Mouse (Mus musculus) Muller cell, postnatal 12 days (primary cell): ENCODE data around the gene Vill.

ENCODE experiments used
- DNase-seq: peaks from one replicate; pipeline ENCODE4 v3.0.0-alpha.2; 2015; ENCODE audit errors: inconsistent ontology term

The Vill gene

GRCm38 (mm10) chr9:119080040-119080675, 27.6 kb downstream of the Vill start:
- DNase-seq = no peak

- no peak for DNase-seq
Measured at GRCm38 (mm10) chr9:119082039-119082438, 29.5 kb downstream of the Vill start.

- DNase-seq = no peak
Measured at GRCm38 (mm10) chr9:119082656-119083430, 30.3 kb downstream of the Vill start.

GRCm38 (mm10) chr9:119083966-119084365, 31.4 kb downstream of the Vill start:
- DNase-seq = no peak

DNA sequence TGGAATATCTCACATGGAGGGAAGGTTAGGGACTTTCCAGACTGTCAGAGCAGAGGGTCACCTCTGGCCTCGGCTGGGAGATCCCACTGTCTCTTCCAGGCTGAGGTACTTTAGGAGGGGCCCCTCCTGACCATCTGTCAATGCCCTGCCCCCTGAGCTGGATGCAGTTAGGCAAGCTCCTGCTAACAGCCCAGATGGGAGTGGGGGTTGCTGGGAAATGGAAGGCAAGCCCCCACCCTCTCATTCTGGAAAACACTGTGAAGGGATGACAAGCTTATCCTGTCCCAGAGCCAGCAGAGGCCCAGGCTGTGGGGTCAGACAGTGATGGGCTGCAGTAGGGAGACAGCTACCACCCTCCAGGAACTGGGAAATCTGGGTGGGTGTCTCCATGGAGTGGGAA, 33.9 kb downstream of the Vill start:
- DNase-seq = no peak

DNA sequence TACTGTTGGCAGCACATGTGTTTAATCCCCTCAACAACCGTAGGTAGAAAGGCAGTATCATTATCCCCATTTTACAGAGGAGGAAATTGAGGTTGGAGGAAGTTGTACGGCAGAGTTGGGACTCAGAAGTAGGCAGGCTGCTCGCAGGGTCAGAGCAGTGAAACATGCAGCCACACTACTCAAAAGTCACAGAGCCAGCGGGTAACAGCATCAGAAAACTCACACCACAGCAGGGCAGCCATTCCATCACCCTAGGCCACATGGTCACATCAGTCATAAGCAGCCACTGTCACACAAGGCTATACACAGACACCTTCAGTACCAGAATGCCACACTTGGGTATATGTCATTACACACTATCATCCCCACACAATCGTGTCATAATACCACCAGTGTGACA, 34.7 kb downstream of the Vill start:
- DNase-seq = no peak

GRCm38 (mm10) chr9:119088148-119088801, 35.7 kb downstream of the Vill start:
- peak; percentile 95 for DNase-seq

- peak; percentile 69 for DNase-seq
Measured at GRCm38 (mm10) chr9:119089437-119089836, 36.9 kb downstream of the Vill start.

- no peak for DNase-seq
Measured at GRCm38 (mm10) chr9:119090462-119090861, 37.9 kb downstream of the Vill start.

- peak; percentile 69 for DNase-seq
Measured at GRCm38 (mm10) chr9:119091581-119092310, 39.2 kb downstream of the Vill start.

DNA sequence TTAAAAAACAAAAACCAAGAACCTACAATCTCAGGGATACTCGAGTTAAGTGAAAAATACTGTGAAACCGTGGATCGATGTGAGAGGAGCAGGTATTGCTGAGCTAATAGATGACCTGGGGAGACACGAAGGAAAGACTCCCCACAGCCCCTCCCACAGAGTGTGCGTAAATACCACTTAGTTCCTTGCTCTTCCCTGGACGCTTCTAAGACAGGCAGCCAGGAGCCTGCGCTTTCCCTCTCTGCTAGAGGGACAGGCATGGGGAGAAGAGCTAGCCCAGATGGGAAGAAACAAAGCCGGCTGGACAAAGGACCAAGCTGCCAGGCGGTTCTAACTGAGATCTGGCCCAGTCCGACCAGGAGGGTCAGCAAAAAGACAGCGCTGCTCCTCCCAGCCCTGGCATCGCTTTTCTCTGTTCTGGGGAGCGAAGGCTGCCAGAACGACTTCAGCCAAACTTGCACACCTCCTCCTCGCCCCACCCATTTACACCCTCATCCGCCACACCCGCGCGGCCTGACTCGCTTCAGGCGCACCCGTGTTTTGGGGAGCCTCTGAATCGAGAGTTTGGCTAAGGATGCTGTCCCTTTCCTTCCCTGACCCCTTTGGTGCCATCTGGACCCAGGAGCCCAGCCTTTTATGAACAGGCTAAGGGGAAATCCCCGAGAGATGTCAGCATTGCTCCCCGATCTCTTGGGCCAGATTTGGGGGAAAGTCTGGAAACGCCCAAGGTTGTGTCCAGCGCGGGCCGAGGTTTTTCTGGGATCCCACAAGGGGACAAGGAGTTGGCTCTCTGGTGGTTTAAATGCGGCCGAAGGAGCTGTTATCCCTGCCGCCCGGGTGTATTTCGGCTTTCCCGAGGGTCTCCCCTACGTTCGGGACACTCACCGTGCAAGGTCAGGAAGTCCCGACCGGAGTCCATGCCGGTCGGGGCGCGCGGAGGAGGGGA, 40.2 kb downstream of the Vill start:
- DNase-seq = no peak

DNA sequence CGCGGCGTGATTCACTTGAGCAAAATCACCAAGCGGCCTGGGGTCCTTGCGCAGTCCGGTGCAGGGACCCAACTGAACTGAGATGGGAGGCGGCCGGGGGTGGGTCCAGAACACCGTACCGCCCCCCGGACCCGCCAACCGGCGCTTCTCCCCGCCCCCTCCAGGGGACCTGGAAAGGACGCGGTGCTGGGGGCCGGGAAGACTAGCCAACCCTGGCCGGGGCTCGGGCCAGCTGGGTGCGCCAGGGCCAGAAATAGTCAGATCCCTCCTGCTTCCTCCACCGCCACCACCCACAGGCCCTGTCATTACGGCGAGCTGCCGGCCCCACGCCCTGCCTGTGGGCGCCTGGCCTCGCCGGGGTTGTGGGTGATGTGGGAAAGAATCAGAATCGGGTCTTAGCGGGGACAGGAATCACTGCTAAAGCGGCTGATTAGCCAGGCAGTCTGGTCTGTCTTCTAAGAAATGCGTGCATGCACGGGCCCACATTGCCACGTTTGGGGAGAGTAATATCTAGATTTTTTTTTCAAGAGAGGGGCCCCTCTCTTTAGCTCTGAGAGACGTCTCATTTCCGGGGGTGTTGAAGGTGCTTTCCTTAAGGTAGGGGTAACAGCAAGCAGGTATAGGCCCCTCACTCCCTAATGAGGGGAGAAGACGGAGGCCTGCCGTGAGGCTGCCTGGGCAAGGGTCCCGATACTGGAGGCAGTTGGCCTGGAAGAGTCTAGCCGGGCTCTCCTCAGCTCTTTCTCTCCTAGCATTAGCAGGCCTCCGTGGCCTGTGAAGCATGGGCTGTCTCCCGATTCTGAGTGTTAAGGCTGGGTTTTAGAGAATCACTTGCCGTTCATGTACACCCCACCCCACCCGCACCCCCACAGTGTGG, 41.1 kb downstream of the Vill start, which contains the start of gene Plcd1:
Gene Plcd1, minus strand, starts transcription at position 84 of the 877 bp plus-strand sequence.
- peak; percentile 97 for DNase-seq

- no peak for DNase-seq
Measured at GRCm38 (mm10) chr9:119094462-119095109, 42.0 kb downstream of the Vill start.

DNA sequence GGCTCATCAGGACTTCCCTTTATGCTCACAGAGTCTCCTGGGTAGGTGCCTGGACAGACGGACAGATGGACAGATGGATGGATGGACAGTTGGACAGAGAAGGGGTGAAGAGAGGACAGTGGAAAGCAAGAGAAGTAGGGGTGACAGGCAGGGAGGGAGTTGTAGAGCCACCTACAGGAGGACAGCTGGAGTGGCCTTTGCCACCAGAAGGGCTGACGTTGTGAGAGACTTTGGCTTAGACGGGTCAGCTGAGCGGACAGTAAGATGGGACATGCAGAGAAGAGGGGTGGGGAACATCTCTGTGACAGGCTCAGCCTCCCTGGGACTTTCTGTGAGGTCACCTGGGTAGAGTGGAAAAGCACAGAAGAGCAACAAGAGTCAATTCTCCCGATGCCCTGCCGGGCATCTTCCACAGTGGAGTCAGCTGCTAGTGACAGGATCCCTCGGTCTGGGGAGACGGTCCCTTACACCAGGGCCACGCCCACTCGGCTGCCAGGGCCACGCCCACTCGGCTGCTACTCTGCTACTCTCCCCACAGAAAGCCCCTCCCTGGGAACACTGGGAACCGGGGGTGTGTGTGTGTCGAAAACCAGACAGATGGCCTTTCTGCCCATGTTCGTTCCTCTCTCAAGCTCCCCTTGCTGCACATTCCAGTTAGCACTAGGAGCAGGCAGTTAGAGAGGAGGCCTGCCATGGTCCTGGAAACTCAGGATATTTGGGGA, 47.8 kb downstream of the Vill start:
- no peak for DNase-seq

DNA sequence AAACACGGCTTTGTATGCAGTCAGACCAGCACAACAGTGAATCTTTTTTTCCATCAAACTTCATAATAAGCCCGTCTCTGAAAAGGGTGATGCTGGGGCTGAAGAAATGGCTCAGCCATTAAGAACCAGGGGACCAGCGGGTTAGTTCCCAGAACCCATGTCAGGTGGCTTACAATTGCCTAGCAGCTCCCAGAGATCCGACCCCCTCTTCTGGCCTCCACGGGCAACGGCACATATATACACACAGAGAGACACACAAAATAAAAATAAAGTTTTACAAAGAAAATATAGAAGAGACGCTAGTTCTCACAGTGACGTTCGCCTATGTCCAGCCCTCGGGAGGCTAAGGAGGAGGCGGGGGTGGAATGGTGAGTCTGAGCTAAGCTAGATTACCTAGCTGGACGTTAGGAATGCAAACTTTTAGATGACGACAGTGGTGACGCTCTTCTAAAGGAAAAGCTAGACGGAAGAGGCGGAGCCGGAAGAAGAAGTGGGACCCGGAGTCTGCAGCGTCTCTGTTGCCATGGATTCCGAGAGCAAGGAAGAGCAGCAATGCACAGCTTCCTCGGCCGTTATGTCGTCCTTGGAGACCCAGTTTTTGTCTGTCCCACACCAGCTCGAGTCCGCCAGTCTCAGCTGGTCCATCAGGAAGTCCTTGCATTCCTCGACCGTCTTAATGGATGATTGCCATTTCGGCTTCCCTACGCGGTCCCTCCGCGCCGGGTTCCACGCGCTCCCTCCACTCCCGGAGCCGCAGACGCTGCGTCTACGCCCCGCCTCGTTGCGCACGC, 49.6 kb downstream of the Vill start, which contains the start of gene Dlec1:
Gene Dlec1, plus strand, starts transcription at position 487 of the 791 bp plus-strand sequence.
- peak; percentile 90 for DNase-seq

DNA sequence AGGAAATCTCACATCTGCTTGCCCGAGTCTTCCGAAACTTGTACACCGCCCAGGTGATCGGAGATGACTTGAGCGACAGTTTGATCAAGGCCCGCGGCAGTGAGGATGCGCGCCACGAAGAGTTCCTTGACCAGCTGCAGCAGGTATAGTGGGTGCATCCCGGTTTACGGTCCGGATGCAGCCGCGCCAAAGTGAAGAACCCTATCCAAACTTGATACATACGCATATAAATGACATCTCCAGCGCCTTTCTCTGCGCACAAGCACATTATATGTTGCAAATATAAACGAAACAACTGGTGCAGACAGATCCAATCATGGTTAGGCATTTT, 50.2 kb downstream of the Vill start:
- DNase-seq = no peak

GRCm38 (mm10) chr9:119107566-119107965, 55.0 kb downstream of the Vill start:
- peak; percentile 66 for DNase-seq
